In genomic region chr2:130262398-130262797, GRCm38 (mm10) we compare ENCODE assay signal across 1 mouse cellular context.
TF ChIP-seq lines count a peak whose summit lies in the region.

No protein-coding gene starts in this region.

TF ChIP-seq in MEL, 35 proteins besides CTCF, POLR2A, EP300 and RAD21 (continued from another document):
- TF ChIP-seq HCFC1 (IDR thresholded peaks at IDR 0.05; ENCODE audit: low read depth, low read length) (0 out of 2 replicates have a peak, but pooled peaks have one; percentile 29), SMC3 (IDR thresholded peaks at IDR 0.05; ENCODE audit: low read depth, low read length) (no peak), POLR2AphosphoS5 (IDR thresholded peaks at IDR 0.05; ENCODE audit: borderline replicate concordance, low read depth, low read length) (no peak), UBTF (IDR thresholded peaks at IDR 0.05; ENCODE audit: borderline replicate concordance, insufficient read depth, low read depth, low read length) (no peak), JUND (IDR thresholded peaks at IDR 0.05; ENCODE audit: low read depth, low read length) (no peak), NRF1 (IDR thresholded peaks at IDR 0.05; ENCODE audit: insufficient read depth, low read depth, low read length, poor library complexity, severe bottlenecking) (no peak), GABPA (IDR thresholded peaks at IDR 0.05; ENCODE audit: low read depth, low read length) (no peak), SIN3A (IDR thresholded peaks at IDR 0.05; ENCODE audit: low read length) (peak; percentile 93), ZC3H11A (IDR thresholded peaks at IDR 0.05; ENCODE audit: low read depth, low read length) (no peak), ETS1 (IDR thresholded peaks at IDR 0.05; ENCODE audit: low read depth, low read length) (peak; percentile 78)
